8 mouse cellular contexts compared by ENCODE assay signal in the genomic region with DNA sequence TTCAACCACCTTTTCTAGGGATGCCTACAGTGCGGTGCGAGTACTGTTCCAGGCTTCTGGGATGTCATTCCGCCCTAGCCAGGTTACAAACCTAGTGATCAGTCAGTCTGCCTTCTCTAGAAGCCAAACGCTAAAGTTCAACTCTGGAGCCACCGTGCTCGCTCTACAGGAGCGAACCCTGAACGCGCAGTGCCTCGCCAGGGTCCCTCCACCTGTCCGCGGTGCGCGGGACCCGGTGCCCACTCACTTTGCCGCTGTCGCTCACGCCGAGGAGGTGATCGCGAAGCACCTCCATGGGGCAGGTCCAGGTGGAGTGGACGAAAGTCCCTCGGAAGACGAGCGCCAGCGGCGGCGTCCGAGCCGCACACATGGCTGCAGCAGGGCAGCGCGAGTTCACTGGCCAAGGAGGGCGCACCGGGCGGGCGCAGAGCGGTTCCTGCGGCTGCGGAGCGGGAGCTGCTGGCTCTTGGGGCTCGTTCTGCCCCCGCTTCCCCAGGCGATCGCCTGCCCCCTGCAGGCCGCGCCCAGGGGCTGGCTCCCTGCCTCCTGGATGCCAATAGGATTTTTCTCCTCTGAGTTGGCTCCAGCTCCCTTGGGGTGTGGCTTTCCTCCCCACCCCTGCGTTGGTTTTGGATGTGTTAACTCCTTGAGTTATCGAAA. TPM values are rescaled to one million over a fixed set of nuclear protein-coding genes. Genes with fewer than 3 reads are reported as not detected.
DNase-seq lines count a peak whose midpoint lies in the region; ATAC-seq and TF ChIP-seq lines count a peak whose summit lies in the region.

No protein-coding gene starts in this region.

- no peaks in the 10 kb centered on the region for H3K36me3 ChIP-seq in MEL (ENCODE audit: control insufficient read depth in 1 of 2, insufficient read depth in 2 of 2, low read length in 2 of 2)
- H3K36me3 ChIP-seq in hindbrain, postnatal 0 days (ENCODE audit: insufficient read depth, low read length), result no peaks in the 10 kb centered on the region

- TF ChIP-seq RAD21 in MEL (IDR thresholded peaks at IDR 0.05; ENCODE audit: low read depth, low read length), result peak; percentile 33

- no peak overlapping the region for H3K27ac ChIP-seq in MEL (ENCODE audit: control insufficient read depth, low read depth, low read length)
- peak overlapping the region; percentile 94 for H3K27ac ChIP-seq in cortical plate, adult 2 months (ENCODE audit: insufficient read depth, low read length)
- H3K27ac ChIP-seq in hindbrain, postnatal 0 days, result no peak overlapping the region

- peak overlapping the region; percentile 66 for H3K9ac ChIP-seq in MEL (ENCODE audit: control insufficient read depth, low read depth, low read length, poor library complexity, severe bottlenecking)
- 0 out of 2 replicates have a peak overlapping the region, but pooled peaks have one; percentile 30 for H3K9ac ChIP-seq in hindbrain, postnatal 0 days (replicated peaks; ENCODE audit: low read length)

- WGBS in hindbrain, postnatal 0 days, result 2% methylated on average over 44 of the region's 48 CpGs

- 0 out of 4 replicates have a peak, but pooled peaks of 1 of the 2 experiments have one; percentile 32 for TF ChIP-seq POLR2A in MEL (IDR thresholded peaks at IDR 0.05; ENCODE audit: control insufficient read depth in 1 of 2, insufficient read depth in 1 of 2, low read depth in 1 of 2, low read length in 2 of 2, poor library complexity in 1 of 2)
- peak; percentile 67 for TF ChIP-seq POLR2A in cortical plate, adult 2 months (IDR thresholded peaks at IDR 0.05; ENCODE audit: extremely low read depth, insufficient read depth, low read length)

- H3K27me3 ChIP-seq in MEL (ENCODE audit: control insufficient read depth in 1 of 2, insufficient read depth in 2 of 2, low read length in 2 of 2), result no peaks in the 10 kb centered on the region
- H3K27me3 ChIP-seq in hindbrain, postnatal 0 days (ENCODE audit: insufficient read depth, low read length), result 0 out of 2 replicates have a peak, but pooled peaks cover 6% of the 10 kb centered on the region

- TF ChIP-seq EP300 in MEL (IDR thresholded peaks at IDR 0.05; ENCODE audit: low read depth in 1 of 2, low read length in 2 of 2), result no peak

- H3K4me2 ChIP-seq in hindbrain, postnatal 0 days (ENCODE audit: low read depth, low read length), result peak overlapping the region; percentile 81

- H3K4me1 ChIP-seq in MEL (ENCODE audit: control insufficient read depth in 1 of 2, insufficient read depth in 2 of 2, low read length in 2 of 2), result peaks cover 0 to 6% of the 10 kb centered on the region in 2 experiments; a peak in 3 of 4 replicates
- H3K4me1 ChIP-seq in cortical plate, adult 2 months (ENCODE audit: control insufficient read depth, insufficient read depth, low read length), result peaks cover 3% of the 10 kb centered on the region; the same call in 1 of the 2 replicates
- H3K4me1 ChIP-seq in hindbrain, postnatal 0 days (ENCODE audit: insufficient read depth, low read length), result 0 out of 2 replicates have a peak, but pooled peaks cover 9% of the 10 kb centered on the region

- ATAC-seq in hindbrain, postnatal 0 days, result peak; percentile 79
- ATAC-seq in megakaryocyte, adult 5-6 weeks (ENCODE audit: poor library complexity, severe bottlenecking), result peak; percentile 93

- peak; percentile 78 for DNase-seq in MEL (ENCODE audit: low read depth, low spot score)
- peak; percentile 73 to 78 for DNase-seq in gastrocnemius, adult 8-10 months (ENCODE audit: low spot score in 2 of 2)
- DNase-seq in hindbrain, postnatal 0 days (ENCODE audit: low spot score), result peak; percentile 48
- DNase-seq in left cerebral cortex, adult 9 months (ENCODE audit: low spot score in 2 of 2), result peak; percentile 69 to 88
- DNase-seq in right cerebral cortex, postnatal 10 days (ENCODE audit: low spot score in 2 of 2), result peak; percentile 89
- DNase-seq in urinary bladder, postnatal 10 days (ENCODE audit: low spot score), result peak; percentile 12

- peak overlapping the region; percentile 77 to 81 for H3K4me3 ChIP-seq in MEL (ENCODE audit: control insufficient read depth in 1 of 2, insufficient read depth in 1 of 2, low read depth in 2 of 2, low read length in 2 of 2)
- H3K4me3 ChIP-seq in cortical plate, adult 2 months (ENCODE audit: insufficient read depth, low read length), result peak overlapping the region; percentile 98
- peak overlapping the region; percentile 51 for H3K4me3 ChIP-seq in hindbrain, postnatal 0 days (ENCODE audit: low read length)

- peak; percentile 20 to 70 (median 58); a peak in 4 of 6 replicates for TF ChIP-seq CTCF in MEL (IDR thresholded peaks at IDR 0.05 in 2 of 3, conservative IDR thresholded peaks at IDR 0.05 in 1 of 3; ENCODE audit: control insufficient read depth in 1 of 3, insufficient read depth in 1 of 3, low read depth in 2 of 3, low read length in 3 of 3, poor library complexity in 1 of 3, severe bottlenecking in 1 of 3)
- peak; percentile 33; the same call in 1 of the 2 replicates for TF ChIP-seq CTCF in cortical plate, adult 2 months (IDR thresholded peaks at IDR 0.05; ENCODE audit: extremely low read depth, insufficient read depth, low read length)
- peak; percentile 44 for TF ChIP-seq CTCF in hindbrain, postnatal 0 days (IDR thresholded peaks at IDR 0.05; ENCODE audit: low read depth)

- H3K9me3 ChIP-seq in MEL (replicated peaks; ENCODE audit: insufficient read depth, low read length), result no peaks in the 10 kb centered on the region
- H3K9me3 ChIP-seq in hindbrain, postnatal 0 days (ENCODE audit: low read length), result peaks cover 4% of the 10 kb centered on the region; the same call in 1 of the 2 replicates

- no peaks in the 10 kb centered on the region for H3K79me2 ChIP-seq in MEL (ENCODE audit: control insufficient read depth, insufficient read depth, low read length, poor library complexity)

TF ChIP-seq in MEL, 35 proteins besides CTCF, POLR2A, EP300 and RAD21:
- no peak for TF ChIP-seq MEF2A (IDR thresholded peaks at IDR 0.05; ENCODE audit: extremely low read depth, insufficient replicate concordance, low read depth, low read length, poor library complexity, severe bottlenecking)
- peak; percentile 58 for TF ChIP-seq SMC3 (IDR thresholded peaks at IDR 0.05; ENCODE audit: low read depth, low read length)
- 0 out of 2 replicates have a peak, but pooled peaks have one; percentile 63 for TF ChIP-seq UBTF (IDR thresholded peaks at IDR 0.05; ENCODE audit: borderline replicate concordance, insufficient read depth, low read depth, low read length)
- peak; percentile 53 for TF ChIP-seq ZC3H11A (IDR thresholded peaks at IDR 0.05; ENCODE audit: low read depth, low read length)
TF ChIP-seq in MEL: peak in this region for 3.

RNA-seq across cellular contexts. Expression of a gene that starts 1.0 kb away (rescaled TPM):
- total RNA-seq in MEL (2012; rRNA removed), result 2.6 and 2.9 TPM in 2 replicates
- under 1 TPM in 1 of 2 experiments, not detected in 1; 0.38 TPM for polyA plus RNA-seq in MEL (2012; ENCODE audit: insufficient read depth in 1 of 2, insufficient read length in 2 of 2, low read depth in 1 of 2, low replicate concordance in 2 of 2, missing spikeins in 1 of 2)
- polyA plus RNA-seq in cortical plate, adult 2 months (2012; rRNA removed), result 75.1 and 79.4 TPM in 2 replicates
- total RNA-seq in gastrocnemius, adult 8-10 months (2022), result 1 to 10 TPM; 5.3 to 8.1 (median 7.0) TPM
- 2.7 and 3.3 TPM in 2 replicates for total RNA-seq in hindbrain, postnatal 0 days (2014; rRNA removed)
- 0.61 and 0.64 TPM in 2 replicates for polyA plus RNA-seq in hindbrain, postnatal 0 days (2015; fragmentation: Nextera tagmentation; extraction: Ambion mirVana)
- total RNA-seq in megakaryocyte, adult 5-6 weeks (2015), result 165 and 167 TPM in 2 replicates
- total RNA-seq in megakaryocyte, adult 5-6 weeks (2017), result 226 and 236 TPM in 2 replicates

Comparison
In these comparisons a context has a peak if more than half of its experiments do, and no peak if none do; other contexts are left out.
1. DNase-seq: peak in every context shown above with its lines; median percentile 89 in right cerebral cortex, postnatal 10 days; 78 in left cerebral cortex, adult 9 months; 78 in MEL; 76 in gastrocnemius, adult 8-10 months; 48 in hindbrain, postnatal 0 days; 12 in urinary bladder, postnatal 10 days.
2. RNA of a gene that starts 1.0 kb away (total RNA-seq): 165 to 236 TPM in megakaryocyte, adult 5-6 weeks; 5.3 to 8.1 TPM in gastrocnemius, adult 8-10 months, 2.6 to 2.9 TPM in MEL and 2.7 to 3.3 TPM in hindbrain, postnatal 0 days; every median in the first group is over 10 times any median in the second.
3. Peak in every context shown above with its lines, with median percentiles within 50 percentile points of each other: H3K4me3 ChIP-seq and CTCF ChIP-seq.